Mouse (Mus musculus): ENCODE results near the gene Il21. TPM values are rescaled to one million over a fixed set of nuclear protein-coding genes. Genes with fewer than 3 reads are reported as not detected.
A peak's percentile ranks its signal among the peaks of the same experiment; 100 is the strongest.

Il21 gene
- total and polyA plus RNA-seq, 2 experiments, result not detected

- 90% methylated on average over 7 of the region's 7 CpGs for WGBS
- no peak overlapping the region for H3K4me3 ChIP-seq (ENCODE audit: insufficient read depth, low read depth, low read length)
- H3K4me1 ChIP-seq (ENCODE audit: control insufficient read depth, insufficient read depth, low read length), result no peaks in the 10 kb centered on the region
- H3K27me3 ChIP-seq (ENCODE audit: control insufficient read depth, insufficient read depth, low read length), result no peaks in the 10 kb centered on the region
- H3K27ac ChIP-seq (replicated peaks; ENCODE audit: insufficient read depth, low read depth, low read length), result no peak overlapping the region
- H3K36me3 ChIP-seq (ENCODE audit: control insufficient read depth, insufficient read depth, low read length), result no peaks in the 10 kb centered on the region
- DNase-seq (ENCODE audit: extremely low read depth, low read depth, low spot score), result no peak
- H3K9ac ChIP-seq (ENCODE audit: low read depth, low read length), result no peak overlapping the region
- H3K79me2 ChIP-seq (ENCODE audit: control insufficient read depth, insufficient read depth, low read length), result no peaks in the 10 kb centered on the region
- TF ChIP-seq CTCF (IDR thresholded peaks at IDR 0.05; ENCODE audit: low read depth, low read length) (no peak), POLR2A (IDR thresholded peaks at IDR 0.05; ENCODE audit: extremely low read depth, insufficient read depth, low read length) (no peak)
These were observed 1.3 kb downstream of the Il21 start for GRCm38 (mm10) chr3:37231153-37231552.

GRCm38 (mm10) chr3:37229082-37229829 is 3.2 kb downstream of the Il21 start:
- H3K36me3 ChIP-seq (ENCODE audit: control insufficient read depth, insufficient read depth, low read length), result no peaks in the 10 kb centered on the region
- no peak overlapping the region for H3K4me3 ChIP-seq (ENCODE audit: insufficient read depth, low read depth, low read length)
- no peaks in the 10 kb centered on the region for H3K27me3 ChIP-seq (ENCODE audit: control insufficient read depth, insufficient read depth, low read length)
- no peaks in the 10 kb centered on the region for H3K4me1 ChIP-seq (ENCODE audit: control insufficient read depth, insufficient read depth, low read length)
- no peaks in the 10 kb centered on the region for H3K79me2 ChIP-seq (ENCODE audit: control insufficient read depth, insufficient read depth, low read length)
- no peak for DNase-seq (ENCODE audit: extremely low read depth, low read depth, low spot score)
- TF ChIP-seq POLR2A (IDR thresholded peaks at IDR 0.05; ENCODE audit: extremely low read depth, insufficient read depth, low read length) (no peak), CTCF (IDR thresholded peaks at IDR 0.05; ENCODE audit: low read depth, low read length) (no peak)
- H3K9ac ChIP-seq (ENCODE audit: low read depth, low read length), result no peak overlapping the region
- WGBS, result 66% methylated on average over 11 of the region's 11 CpGs
- H3K27ac ChIP-seq (replicated peaks; ENCODE audit: insufficient read depth, low read depth, low read length), result no peak overlapping the region

GRCm38 (mm10) chr3:37225124-37225523 is 7.3 kb downstream of the Il21 start:
- no peaks in the 10 kb centered on the region for H3K4me1 ChIP-seq (ENCODE audit: control insufficient read depth, insufficient read depth, low read length)
- WGBS, result 93% methylated on average over 13 of the region's 13 CpGs
- no peak for TF ChIP-seq CTCF (IDR thresholded peaks at IDR 0.05; ENCODE audit: low read depth, low read length)
- TF ChIP-seq POLR2A (IDR thresholded peaks at IDR 0.05; ENCODE audit: extremely low read depth, insufficient read depth, low read length), result no peak

DNA sequence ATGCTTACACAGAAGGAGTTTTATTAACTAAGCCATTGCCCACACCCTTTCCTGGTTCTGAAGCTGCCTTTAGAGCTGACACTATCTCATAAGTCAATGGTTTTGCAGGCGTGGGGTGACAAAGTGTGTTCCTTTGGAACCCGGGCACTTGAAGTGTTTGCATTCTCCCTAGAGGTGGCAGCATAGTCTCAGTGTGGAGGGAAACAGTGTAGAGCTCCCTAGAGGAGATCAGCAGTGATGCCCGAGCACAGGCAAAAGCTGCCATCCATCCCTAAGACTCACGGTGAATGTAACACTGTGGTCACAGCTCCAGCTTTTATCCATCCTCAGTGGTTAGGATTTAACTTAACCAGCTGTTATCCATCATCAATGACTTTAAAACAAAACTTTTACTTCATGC is 13.4 kb downstream of the Il21 start:
- Histone ChIP-seq H3K27ac (replicated peaks; ENCODE audit: insufficient read depth, low read depth, low read length) (no peak overlapping the region), H3K79me2 (ENCODE audit: control insufficient read depth, insufficient read depth, low read length) (no peaks in the 10 kb centered on the region), H3K9ac (ENCODE audit: low read depth, low read length) (no peak overlapping the region), H3K27me3 (ENCODE audit: control insufficient read depth, insufficient read depth, low read length) (no peaks in the 10 kb centered on the region), H3K4me1 (ENCODE audit: control insufficient read depth, insufficient read depth, low read length) (no peaks in the 10 kb centered on the region), H3K4me3 (ENCODE audit: insufficient read depth, low read depth, low read length) (no peak overlapping the region), H3K36me3 (ENCODE audit: control insufficient read depth, insufficient read depth, low read length) (no peaks in the 10 kb centered on the region)
- peak; percentile 9; the same call in 1 of the 2 replicates for TF ChIP-seq CTCF (IDR thresholded peaks at IDR 0.05; ENCODE audit: low read depth, low read length)
- no peak for TF ChIP-seq POLR2A (IDR thresholded peaks at IDR 0.05; ENCODE audit: extremely low read depth, insufficient read depth, low read length)
- WGBS, result 46% methylated on average over 4 of the region's 4 CpGs
- no peak for DNase-seq (ENCODE audit: extremely low read depth, low read depth, low spot score)

More at GRCm38 (mm10) chr3:37225124-37225523, 7.3 kb downstream of the Il21 start:
- no peak overlapping the region for H3K9ac ChIP-seq (ENCODE audit: low read depth, low read length)
- no peak overlapping the region for H3K4me3 ChIP-seq (ENCODE audit: insufficient read depth, low read depth, low read length)
- H3K79me2 ChIP-seq (ENCODE audit: control insufficient read depth, insufficient read depth, low read length), result no peaks in the 10 kb centered on the region
- H3K27me3 ChIP-seq (ENCODE audit: control insufficient read depth, insufficient read depth, low read length), result no peaks in the 10 kb centered on the region
- no peak overlapping the region for H3K27ac ChIP-seq (replicated peaks; ENCODE audit: insufficient read depth, low read depth, low read length)
- H3K36me3 ChIP-seq (ENCODE audit: control insufficient read depth, insufficient read depth, low read length), result no peaks in the 10 kb centered on the region
- DNase-seq (ENCODE audit: extremely low read depth, low read depth, low spot score), result no peak

- Histone ChIP-seq H3K9ac (ENCODE audit: low read depth, low read length) (no peak overlapping the region), H3K4me1 (ENCODE audit: control insufficient read depth, insufficient read depth, low read length) (peaks cover 8% of the 10 kb centered on the region; the same call in 1 of the 2 replicates), H3K27ac (replicated peaks; ENCODE audit: insufficient read depth, low read depth, low read length) (no peak overlapping the region), H3K79me2 (ENCODE audit: control insufficient read depth, insufficient read depth, low read length) (no peaks in the 10 kb centered on the region), H3K4me3 (ENCODE audit: insufficient read depth, low read depth, low read length) (no peak overlapping the region), H3K36me3 (ENCODE audit: control insufficient read depth, insufficient read depth, low read length) (no peaks in the 10 kb centered on the region), H3K27me3 (ENCODE audit: control insufficient read depth, insufficient read depth, low read length) (no peaks in the 10 kb centered on the region)
- TF ChIP-seq POLR2A (IDR thresholded peaks at IDR 0.05; ENCODE audit: extremely low read depth, insufficient read depth, low read length) (no peak), CTCF (IDR thresholded peaks at IDR 0.05; ENCODE audit: low read depth, low read length) (no peak)
- no peak for DNase-seq (ENCODE audit: extremely low read depth, low read depth, low spot score)
- 59% methylated on average over 8 of the region's 8 CpGs for WGBS
These were observed 27.1 kb downstream of the Il21 start for GRCm38 (mm10) chr3:37205226-37205800.

- H3K79me2 ChIP-seq (ENCODE audit: control insufficient read depth, insufficient read depth, low read length), result no peaks in the 10 kb centered on the region
- H3K36me3 ChIP-seq (ENCODE audit: control insufficient read depth, insufficient read depth, low read length), result no peaks in the 10 kb centered on the region
- H3K4me3 ChIP-seq (ENCODE audit: insufficient read depth, low read depth, low read length), result no peak overlapping the region
- WGBS, result 16% methylated on average over 6 of the region's 6 CpGs
- DNase-seq (ENCODE audit: extremely low read depth, low read depth, low spot score), result peak; percentile 45
- H3K4me1 ChIP-seq (ENCODE audit: control insufficient read depth, insufficient read depth, low read length), result peaks cover 8% of the 10 kb centered on the region; the same call in 1 of the 2 replicates
- no peak overlapping the region for H3K27ac ChIP-seq (replicated peaks; ENCODE audit: insufficient read depth, low read depth, low read length)
- no peaks in the 10 kb centered on the region for H3K27me3 ChIP-seq (ENCODE audit: control insufficient read depth, insufficient read depth, low read length)
- H3K9ac ChIP-seq (ENCODE audit: low read depth, low read length), result no peak overlapping the region
- TF ChIP-seq CTCF (IDR thresholded peaks at IDR 0.05; ENCODE audit: low read depth, low read length) (peak; percentile 60), POLR2A (IDR thresholded peaks at IDR 0.05; ENCODE audit: extremely low read depth, insufficient read depth, low read length) (no peak)
These were observed 27.9 kb downstream of the Il21 start for GRCm38 (mm10) chr3:37204556-37204955.
